In the genomic region with DNA sequence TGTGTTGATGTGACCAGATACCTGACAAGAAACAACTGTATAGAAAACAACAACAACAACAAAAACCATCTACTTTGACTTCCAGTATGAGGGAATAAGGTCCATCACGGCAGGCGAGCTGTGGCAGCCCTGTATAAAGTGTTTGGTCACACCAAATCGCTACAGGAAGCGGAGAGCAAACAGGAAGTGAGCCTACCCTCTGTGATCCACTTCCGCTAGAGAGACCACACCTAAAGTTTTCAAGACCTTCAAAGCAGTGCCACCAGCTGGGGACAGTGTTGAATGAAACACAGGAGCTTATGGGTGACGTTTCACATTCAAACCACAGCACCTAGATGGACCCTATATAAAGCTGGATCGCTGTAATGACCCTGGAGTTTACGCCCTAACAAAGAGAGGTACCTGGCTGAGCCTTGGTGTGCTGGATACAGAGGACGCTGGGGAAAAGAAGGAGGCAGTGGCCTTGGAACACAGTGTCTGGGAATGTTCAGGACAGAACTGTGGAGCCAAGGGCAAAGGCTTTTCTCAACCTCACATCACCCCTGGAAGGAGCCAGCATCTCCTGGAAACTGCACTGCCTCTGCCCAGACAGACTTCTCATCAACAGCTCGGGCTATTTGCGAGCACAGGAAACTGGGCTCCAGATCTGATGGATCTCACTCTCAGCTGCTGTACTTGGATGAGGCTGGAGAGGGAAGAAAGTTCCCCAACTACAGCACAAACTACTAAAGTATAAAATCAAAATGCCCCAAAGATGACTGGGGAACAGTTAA, we compare ENCODE assay signal across 12 mouse cellular contexts. TPM values are rescaled to one million over a fixed set of nuclear protein-coding genes. Genes with fewer than 3 reads are reported as not detected.
DNase-seq lines count a peak whose midpoint lies in the region; ATAC-seq lines count a peak whose summit lies in the region.
"Had no signal": no experiment of that assay in that cellular context is flagged by ENCODE, and none has a peak within 500 bp of the region (broad histone marks: within the 10 kb centered on the region; RNA-seq: fewer than 3 reads in every experiment).

No protein-coding gene starts in this region.

- 72% methylated on average over 11 of the region's 11 CpGs for WGBS in kidney, embryonic 16.5 days
- WGBS in forebrain, embryonic 11.5 days = 83% methylated on average over 11 of the region's 11 CpGs

- H3K27me3 ChIP-seq in kidney, embryonic 16.5 days (ENCODE audit: insufficient read depth, low read length) = no peaks in the 10 kb centered on the region
- H3K27me3 ChIP-seq in forebrain, embryonic 11.5 days (ENCODE audit: control insufficient read depth, insufficient read depth, low read length) = no peaks in the 10 kb centered on the region
- H3K27me3 ChIP-seq: hindbrain, embryonic 15.5 days; liver, embryonic 15.5 days had no signal

- no peak overlapping the region for H3K27ac ChIP-seq in kidney, embryonic 16.5 days (ENCODE audit: low read length)
- H3K27ac ChIP-seq in forebrain, embryonic 11.5 days (ENCODE audit: low read depth, low read length) = no peak overlapping the region
- H3K27ac ChIP-seq: hindbrain, embryonic 15.5 days; liver, embryonic 15.5 days had no signal

- no peaks in the 10 kb centered on the region for H3K9me3 ChIP-seq in kidney, embryonic 16.5 days (ENCODE audit: low read length)
- H3K9me3 ChIP-seq in forebrain, embryonic 11.5 days (ENCODE audit: control insufficient read depth, low read length) = no peaks in the 10 kb centered on the region
- H3K9me3 ChIP-seq: hindbrain, embryonic 15.5 days; liver, embryonic 15.5 days had no signal

- no peak overlapping the region for H3K4me3 ChIP-seq in kidney, embryonic 16.5 days (ENCODE audit: low read length)
- H3K4me3 ChIP-seq in forebrain, embryonic 11.5 days (ENCODE audit: low read depth, low read length) = no peak overlapping the region
- H3K4me3 ChIP-seq: hindbrain, embryonic 15.5 days; liver, embryonic 15.5 days had no signal

- H3K36me3 ChIP-seq in kidney, embryonic 16.5 days (ENCODE audit: insufficient read depth, low read length) = no peaks in the 10 kb centered on the region
- H3K36me3 ChIP-seq in forebrain, embryonic 11.5 days (ENCODE audit: control insufficient read depth, insufficient read depth, low read length) = no peaks in the 10 kb centered on the region
- H3K36me3 ChIP-seq: hindbrain, embryonic 15.5 days; liver, embryonic 15.5 days had no signal

- no peak overlapping the region for H3K9ac ChIP-seq in kidney, embryonic 16.5 days (replicated peaks; ENCODE audit: low read length)
- no peak overlapping the region for H3K9ac ChIP-seq in forebrain, embryonic 11.5 days (ENCODE audit: low read length)
- H3K9ac ChIP-seq: hindbrain, embryonic 15.5 days; liver, embryonic 15.5 days had no signal

- H3K4me2 ChIP-seq in kidney, embryonic 16.5 days (replicated peaks; ENCODE audit: low read depth, low read length) = no peak overlapping the region
- H3K4me2 ChIP-seq in forebrain, embryonic 11.5 days (ENCODE audit: low read depth, low read length, severe bottlenecking) = no peak overlapping the region
- H3K4me2 ChIP-seq: hindbrain, embryonic 15.5 days; liver, embryonic 15.5 days had no signal

- peak; percentile 12 for DNase-seq in kidney, adult 9 months
- peak; percentile 61 for DNase-seq in ES-CJ7 (ENCODE audit: low read depth, low spot score)
- peak; percentile 18 for DNase-seq in c-Kit-positive CD71-negative TER-119-negative erythroid progenitor cells, embryonic 14.5 days (ENCODE audit: low read depth)
- DNase-seq in lung, postnatal 36 days = peak; percentile 68
- DNase-seq in forebrain, embryonic 11.5 days (ENCODE audit: low spot score) = no peak
- DNase-seq in testis, postnatal 14 days (ENCODE audit: low spot score) = no peak
- no peak for DNase-seq in ovary, adult 18-20 months (ENCODE audit: low spot score)
- DNase-seq: adrenal gland, postnatal 10 days; kidney, postnatal 25 days had no signal

- peaks cover 10% of the 10 kb centered on the region for H3K4me1 ChIP-seq in kidney, embryonic 16.5 days (ENCODE audit: insufficient read depth, low read length)
- no peaks in the 10 kb centered on the region for H3K4me1 ChIP-seq in forebrain, embryonic 11.5 days (replicated peaks; ENCODE audit: control insufficient read depth, insufficient read depth, low read length)

- ATAC-seq in kidney, embryonic 16.5 days (ENCODE audit: low FRiP score, low TSS enrichment) = no peak
- ATAC-seq in forebrain, embryonic 11.5 days (replicated peaks; ENCODE audit: low FRiP score) = no peak

RNA-seq across cellular contexts. Expression of a gene that starts 36.3 kb away (rescaled TPM):
- 14.7 and 15.6 TPM in 2 replicates for polyA plus RNA-seq in kidney, embryonic 16.5 days (2015; fragmentation: Nextera tagmentation; extraction: Ambion mirVana)
- polyA plus RNA-seq in forebrain, embryonic 11.5 days (2014; fragmentation: Nextera tagmentation; extraction: Ambion mirVana) = 19.1 TPM in 2 replicates

Comparison
In these comparisons a context has a peak if more than half of its experiments do, and no peak if none do; other contexts are left out.
1. DNase-seq: peak in kidney, adult 9 months (single experiment), ES-CJ7 (single experiment), c-Kit-positive CD71-negative TER-119-negative erythroid progenitor cells, embryonic 14.5 days (single experiment) and lung, postnatal 36 days (single experiment); none in forebrain, embryonic 11.5 days (single experiment), testis, postnatal 14 days (single experiment) and ovary, adult 18-20 months (single experiment).